ENCODE assay signal across 28 mouse cellular contexts in genomic region chr5:51475034-51475541, GRCm38 (mm10).
DNase-seq lines count a peak whose midpoint lies in the region; ATAC-seq lines count a peak whose summit lies in the region.
"Had no signal": no experiment of that assay in that cellular context is flagged by ENCODE, and none has a peak within 500 bp of the region (broad histone marks: within the 10 kb centered on the region; RNA-seq: fewer than 3 reads in every experiment).

No protein-coding gene starts in this region.

- no peak overlapping the region for H3K9ac ChIP-seq in heart, embryonic 12.5 days
- H3K9ac ChIP-seq in hindbrain, embryonic 11.5 days (ENCODE audit: low read depth, low read length): no peak overlapping the region
- no peak overlapping the region for H3K9ac ChIP-seq in hindbrain, embryonic 16.5 days (ENCODE audit: low read depth, low read length)
- H3K9ac ChIP-seq: embryonic facial prominence, embryonic 12.5 days; forebrain, embryonic 12.5 days; forebrain, embryonic 15.5 days; hindbrain, embryonic 13.5 days had no signal

- no peak for ATAC-seq in heart, embryonic 12.5 days (ENCODE audit: insufficient number of reproducible peaks, low FRiP score)
- peak; percentile 45; the same call in 1 of the 2 replicates for ATAC-seq in hindbrain, embryonic 11.5 days (ENCODE audit: low FRiP score)
- ATAC-seq in hindbrain, embryonic 16.5 days: no peak; the same call in 1 of the 2 replicates
- ATAC-seq: forebrain, embryonic 15.5 days; hindbrain, postnatal 0 days; inflammation-experienced regulatory T-cells, adult 6 months; intestine, embryonic 16.5 days; Patski had no signal

- no peak overlapping the region for H3K4me3 ChIP-seq in heart, embryonic 12.5 days
- H3K4me3 ChIP-seq in hindbrain, embryonic 11.5 days (ENCODE audit: low read depth, low read length): no peak overlapping the region
- no peak overlapping the region for H3K4me3 ChIP-seq in hindbrain, embryonic 16.5 days (ENCODE audit: low read length)
- H3K4me3 ChIP-seq: embryonic facial prominence, embryonic 12.5 days; erythroblast, embryonic 14.5 days; forebrain, embryonic 12.5 days; forebrain, embryonic 15.5 days; hindbrain, embryonic 13.5 days had no signal

- no peak overlapping the region for H3K4me2 ChIP-seq in heart, embryonic 12.5 days
- no peak overlapping the region for H3K4me2 ChIP-seq in hindbrain, embryonic 11.5 days (replicated peaks; ENCODE audit: low read depth, low read length)
- H3K4me2 ChIP-seq in hindbrain, embryonic 16.5 days (ENCODE audit: low read length): no peak overlapping the region
- H3K4me2 ChIP-seq: embryonic facial prominence, embryonic 12.5 days; forebrain, embryonic 12.5 days; forebrain, embryonic 15.5 days; hindbrain, embryonic 13.5 days had no signal

- peaks cover 28% of the 10 kb centered on the region for H3K36me3 ChIP-seq in heart, embryonic 12.5 days
- no peaks in the 10 kb centered on the region for H3K36me3 ChIP-seq in hindbrain, embryonic 11.5 days (ENCODE audit: control insufficient read depth, insufficient read depth, low read length)
- no peaks in the 10 kb centered on the region; the same call in 1 of the 2 replicates for H3K36me3 ChIP-seq in hindbrain, embryonic 16.5 days (ENCODE audit: control insufficient read depth, insufficient read depth, low read length)
- H3K36me3 ChIP-seq: embryonic facial prominence, embryonic 12.5 days; forebrain, embryonic 12.5 days; forebrain, embryonic 15.5 days; G1E had no signal

- H3K27me3 ChIP-seq in heart, embryonic 12.5 days (replicated peaks): no peaks in the 10 kb centered on the region
- no peaks in the 10 kb centered on the region for H3K27me3 ChIP-seq in hindbrain, embryonic 11.5 days (ENCODE audit: control insufficient read depth, insufficient read depth, low read length)
- H3K27me3 ChIP-seq in hindbrain, embryonic 16.5 days (replicated peaks; ENCODE audit: control insufficient read depth, insufficient read depth, low read length): no peaks in the 10 kb centered on the region
- H3K27me3 ChIP-seq: CH12.LX; embryonic facial prominence, embryonic 12.5 days; forebrain, embryonic 12.5 days; forebrain, embryonic 15.5 days; hindbrain, embryonic 13.5 days; Patski had no signal

- no peaks in the 10 kb centered on the region for H3K9me3 ChIP-seq in heart, embryonic 12.5 days (replicated peaks)
- H3K9me3 ChIP-seq in hindbrain, embryonic 11.5 days (ENCODE audit: control insufficient read depth, low read length): no peaks in the 10 kb centered on the region
- H3K9me3 ChIP-seq in hindbrain, embryonic 16.5 days (ENCODE audit: control insufficient read depth, low read length): no peaks in the 10 kb centered on the region
- H3K9me3 ChIP-seq: embryonic facial prominence, embryonic 12.5 days; forebrain, embryonic 12.5 days; forebrain, embryonic 15.5 days; hindbrain, embryonic 13.5 days had no signal

- DNase-seq in heart, adult 11 months: peak; percentile 90
- DNase-seq in heart, adult 9 months (ENCODE audit: low spot score in 2 of 2): peak; percentile 8 to 12
- no peak for DNase-seq in heart, postnatal 36 days
- DNase-seq in hindbrain, embryonic 11.5 days (ENCODE audit: low spot score): no peak
- DNase-seq in brain, adult 2 months (ENCODE audit: low read depth, low spot score): peak; percentile 8
- no peak for DNase-seq in adrenal gland, postnatal 10 days
- DNase-seq: adrenal gland, postnatal 14 days; B cell, adult 2 months; cerebellum, adult 18-20 months; cerebellum, adult 9-10 months; cerebellum, postnatal 14 days; gastrocnemius, postnatal 25 days; heart, postnatal 10 days; kidney, adult 2 months had no signal

- 85% methylated on average over 4 of the region's 4 CpGs for WGBS in heart, embryonic 12.5 days
- WGBS in hindbrain, embryonic 11.5 days: 50% methylated on average over 4 of the region's 4 CpGs
- WGBS in hindbrain, embryonic 16.5 days: 41% methylated on average over 4 of the region's 4 CpGs

- no peak overlapping the region for H3K27ac ChIP-seq in heart, embryonic 12.5 days (ENCODE audit: poor library complexity, severe bottlenecking)
- no peak overlapping the region for H3K27ac ChIP-seq in hindbrain, embryonic 11.5 days (ENCODE audit: low read depth, low read length)
- H3K27ac ChIP-seq in hindbrain, embryonic 16.5 days (ENCODE audit: low read depth, low read length): no peak overlapping the region
- H3K27ac ChIP-seq: embryonic facial prominence, embryonic 12.5 days; forebrain, embryonic 12.5 days; forebrain, embryonic 15.5 days; hindbrain, embryonic 13.5 days; hindbrain, postnatal 0 days; kidney, postnatal 0 days had no signal

- peaks cover 27% of the 10 kb centered on the region for H3K4me1 ChIP-seq in heart, embryonic 12.5 days (replicated peaks)
- H3K4me1 ChIP-seq in hindbrain, embryonic 11.5 days (replicated peaks; ENCODE audit: control insufficient read depth, insufficient read depth, low read length): no peaks in the 10 kb centered on the region
- H3K4me1 ChIP-seq in hindbrain, embryonic 16.5 days (ENCODE audit: control insufficient read depth, insufficient read depth, low read depth, low read length): peaks cover 3% of the 10 kb centered on the region; the same call in 1 of the 2 replicates
- H3K4me1 ChIP-seq: forebrain, embryonic 15.5 days had no signal

- intact Hi-C loops in heart, postnatal 36 days (cut with DNase I): loop anchor here (5.0 kb wide), 1 partner anchor 117 kb away; no protein-coding TSS in a partner anchor

Comparison
In these comparisons a context has a peak if more than half of its experiments do, and no peak if none do; other contexts are left out.
1. DNase-seq: peak in heart, adult 11 months (single experiment), heart, adult 9 months (2 of 2) and brain, adult 2 months (single experiment); none in heart, postnatal 36 days (0 of 2), hindbrain, embryonic 11.5 days (single experiment) and adrenal gland, postnatal 10 days (single experiment).